Mouse (Mus musculus) brain, embryonic 14.5 days (tissue): Measurements from ENCODE around the gene Tulp2.

Source experiments
- CTCF ChIP-seq: fragments of 200-500 bp; IDR thresholded peaks from 2 replicates; pipeline ENCODE4 v1.5.1; 2012; ENCODE audit warnings: inconsistent platforms, mild to moderate bottlenecking, moderate library complexity, borderline replicate concordance; ENCODE audit not compliant: insufficient read depth, insufficient read length; ENCODE audit errors: extremely low read depth
- POLR2A ChIP-seq: fragments of 200-500 bp; IDR thresholded peaks from 2 replicates; pipeline ENCODE4 v1.6.1; 2012; ENCODE audit warnings: mild to moderate bottlenecking, inconsistent platforms, borderline replicate concordance; ENCODE audit not compliant: poor library complexity, insufficient read depth, insufficient read length, severe bottlenecking; ENCODE audit errors: extremely low read depth

- TF ChIP-seq POLR2A: no peak
- TF ChIP-seq CTCF: no peak
These were observed 40.1 kb downstream of the Tulp2 start for GRCm38 (mm10) chr7:45521728-45522184.
